Mouse (Mus musculus) R1 (cell line): Measurements from ENCODE around the gene Pfkm.

Source experiments
- DNase-seq: peaks from one replicate; pipeline ENCODE4 v3.0.0-alpha.2; 2018; ENCODE audit warnings: low read depth, low spot score

Pfkm gene

DNA sequence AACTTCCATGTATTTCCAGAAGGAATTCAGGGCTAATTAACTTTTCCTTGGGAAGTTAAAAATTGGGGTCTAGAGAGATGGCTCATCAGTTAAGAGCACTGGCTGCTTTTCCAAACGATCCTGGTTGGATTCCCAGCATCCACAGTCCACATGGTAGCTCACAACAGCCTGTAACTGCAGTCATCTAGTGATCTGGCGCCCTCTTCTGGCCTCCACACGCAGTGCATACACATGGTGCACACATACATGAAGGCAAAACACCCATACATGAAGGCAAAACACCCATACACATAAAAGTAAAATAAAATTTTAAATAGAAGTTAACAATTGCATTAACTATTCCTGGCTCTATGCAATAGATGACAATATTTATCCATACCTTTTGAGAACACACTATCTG lies 4.6 kb downstream of the Pfkm start:
- DNase-seq = peak; percentile 86

GRCm38 (mm10) chr15:98098519-98098918 lies 6.1 kb downstream of the Pfkm start:
- peak; percentile 79 for DNase-seq

- no peak for DNase-seq
Observed at GRCm38 (mm10) chr15:98102401-98102800, 10.0 kb downstream of the Pfkm start.

GRCm38 (mm10) chr15:98106506-98106905 lies 14.1 kb downstream of the Pfkm start:
- no peak for DNase-seq

DNA sequence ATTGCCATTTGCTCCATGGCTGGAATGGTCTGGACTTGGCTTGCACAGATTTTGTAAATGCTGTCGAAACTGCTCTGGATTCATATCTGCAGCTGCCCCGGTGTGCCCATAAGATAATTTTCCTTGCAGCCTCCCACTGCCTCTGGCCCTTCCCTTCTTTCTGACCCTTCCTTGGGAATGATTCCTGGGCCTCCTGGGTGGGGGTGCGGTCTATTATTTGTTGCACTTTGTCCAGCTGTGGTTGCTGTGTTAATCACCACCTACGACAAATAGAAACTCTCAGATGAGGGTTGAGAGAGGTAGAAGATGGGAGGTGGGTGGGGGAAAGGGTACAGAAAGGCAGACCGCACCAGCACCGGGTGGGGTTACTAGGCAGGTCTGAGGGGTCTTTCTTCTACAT lies 14.8 kb downstream of the Pfkm start:
- DNase-seq = no peak

DNA sequence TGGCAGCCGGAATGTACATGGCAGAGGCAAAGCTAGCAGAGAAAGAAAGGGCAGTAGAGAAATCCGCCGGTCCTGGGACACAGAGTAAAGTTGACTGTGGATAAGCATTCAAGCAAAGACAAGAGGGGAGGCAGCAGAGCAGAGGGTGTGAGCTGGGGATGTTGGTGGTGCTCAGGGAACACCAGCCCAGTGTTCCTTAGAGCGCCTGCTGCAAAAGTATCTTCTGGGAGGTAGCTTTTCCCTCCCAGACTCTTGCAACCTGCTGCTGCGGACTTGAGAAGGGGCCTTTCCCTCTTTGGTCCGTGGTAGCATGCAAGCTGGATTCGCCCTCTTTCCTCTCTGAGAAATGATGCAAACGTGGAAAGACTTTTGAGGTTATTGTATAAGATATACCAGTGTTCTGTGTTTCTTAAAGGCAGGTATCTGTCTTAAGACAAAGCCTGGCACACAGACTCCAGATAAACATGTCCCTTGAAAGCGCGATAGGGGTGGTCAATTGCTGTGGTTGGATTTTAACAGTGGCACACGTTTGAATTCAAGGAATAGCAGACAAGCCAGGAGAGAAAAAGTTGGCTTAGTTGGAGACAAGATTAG lies 15.4 kb downstream of the Pfkm start:
- no peak for DNase-seq

- peak; percentile 96 for DNase-seq
Observed at GRCm38 (mm10) chr15:98108297-98109152, 16.1 kb downstream of the Pfkm start.

- DNase-seq = peak; percentile 85
Observed at GRCm38 (mm10) chr15:98111791-98112190, 19.4 kb downstream of the Pfkm start.

DNA sequence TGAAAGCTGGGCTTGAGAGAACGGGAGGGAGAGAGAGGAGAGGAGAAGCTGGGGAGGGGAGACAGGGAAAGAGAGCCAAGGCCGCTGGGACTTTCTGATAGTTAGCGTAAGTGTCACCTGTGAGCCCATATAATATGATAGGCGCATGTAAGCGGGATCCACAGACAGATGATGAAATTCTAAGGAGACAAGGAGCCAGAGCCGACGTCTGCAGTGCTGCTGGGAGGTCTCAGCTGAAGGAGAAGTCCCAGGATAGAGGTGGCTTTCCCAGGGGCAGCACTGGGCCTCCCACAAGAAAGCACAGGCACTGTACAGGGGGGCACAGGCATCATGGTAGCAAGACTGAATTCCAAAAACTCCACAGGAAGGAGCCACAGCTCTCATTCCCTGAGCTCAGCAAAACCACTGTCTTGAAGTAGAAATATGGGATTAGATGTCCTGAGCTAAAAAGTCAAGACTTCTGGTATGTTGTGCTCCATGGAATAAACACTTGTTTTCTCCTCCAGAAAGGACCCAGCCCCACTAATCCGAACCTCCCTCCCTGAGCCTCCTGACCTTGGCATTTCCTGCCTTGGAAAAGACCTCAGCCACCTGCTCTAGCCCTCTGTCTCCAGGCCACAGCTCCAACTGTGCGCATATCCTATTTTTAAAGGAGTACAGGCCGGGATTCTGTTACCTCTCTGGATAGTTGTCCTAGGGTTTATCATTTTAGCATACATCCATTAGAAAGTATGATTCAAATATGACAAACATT lies 21.9 kb downstream of the Pfkm start:
- DNase-seq = peak; percentile 92

- peak; percentile 86 for DNase-seq
Observed at GRCm38 (mm10) chr15:98114852-98115778, 22.7 kb downstream of the Pfkm start.

DNA sequence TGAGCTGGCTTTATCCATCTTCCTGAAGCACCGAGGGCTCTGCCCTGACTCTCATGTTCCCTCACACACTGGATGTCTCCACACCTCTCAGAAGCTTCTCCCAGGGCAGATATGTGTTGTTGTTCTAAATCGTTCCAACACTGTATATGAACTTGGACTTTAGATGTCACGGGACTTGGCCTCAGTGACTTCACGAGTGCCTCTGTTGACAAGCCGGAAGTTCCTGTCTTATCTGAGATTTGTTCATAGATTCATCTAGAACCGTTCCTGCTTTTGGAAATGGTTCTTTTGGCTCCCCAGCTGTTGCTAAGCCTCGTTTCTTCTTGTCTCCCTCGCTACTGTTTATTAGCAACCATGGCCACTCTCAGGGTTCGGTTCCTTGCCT lies 23.4 kb downstream of the Pfkm start:
- no peak for DNase-seq

- DNase-seq = no peak
Observed at GRCm38 (mm10) chr15:98116287-98116686, 23.9 kb downstream of the Pfkm start.

GRCm38 (mm10) chr15:98119363-98119762 lies 27.0 kb downstream of the Pfkm start:
- no peak for DNase-seq

GRCm38 (mm10) chr15:98120831-98121230 lies 28.4 kb downstream of the Pfkm start:
- peak; percentile 79 for DNase-seq

GRCm38 (mm10) chr15:98131001-98131400 lies 38.6 kb downstream of the Pfkm start:
- DNase-seq = no peak

- DNase-seq = no peak
Observed at GRCm38 (mm10) chr15:98131451-98131850, 39.1 kb downstream of the Pfkm start.

DNA sequence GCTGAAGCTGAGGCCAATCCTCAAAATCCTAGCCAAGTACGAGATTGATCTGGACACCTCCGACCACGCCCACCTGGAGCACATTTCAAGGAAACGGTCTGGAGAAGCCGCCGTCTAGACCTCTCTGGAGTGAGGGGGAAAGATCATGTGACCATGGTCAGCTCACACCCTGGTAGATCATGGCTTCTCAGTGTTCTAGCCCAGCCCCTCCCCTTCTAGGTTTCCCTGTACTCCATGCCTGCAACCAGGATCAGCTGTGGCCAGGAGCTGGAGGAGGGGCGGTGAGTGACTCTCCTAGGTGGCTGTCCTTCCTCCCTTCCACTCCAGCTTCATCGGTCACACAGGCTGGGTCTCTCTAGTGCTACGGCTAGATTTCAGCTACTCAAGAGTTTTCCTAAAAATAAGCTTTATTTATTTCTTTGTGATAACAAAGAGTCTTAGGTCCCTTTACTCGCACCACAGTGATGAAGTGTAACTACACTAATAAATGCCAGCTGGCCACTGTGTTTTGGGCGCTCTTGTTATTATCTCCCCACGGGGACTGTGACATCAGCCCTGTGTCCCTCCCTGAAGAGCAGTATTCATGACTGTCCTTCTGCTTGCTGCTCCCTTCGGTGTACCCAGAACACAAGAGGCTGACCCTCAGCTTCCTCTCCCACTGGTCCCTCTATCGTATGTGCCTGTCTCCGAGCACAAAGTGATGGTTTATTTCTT lies 39.7 kb downstream of the Pfkm start:
- peak; percentile 63 for DNase-seq

DNA sequence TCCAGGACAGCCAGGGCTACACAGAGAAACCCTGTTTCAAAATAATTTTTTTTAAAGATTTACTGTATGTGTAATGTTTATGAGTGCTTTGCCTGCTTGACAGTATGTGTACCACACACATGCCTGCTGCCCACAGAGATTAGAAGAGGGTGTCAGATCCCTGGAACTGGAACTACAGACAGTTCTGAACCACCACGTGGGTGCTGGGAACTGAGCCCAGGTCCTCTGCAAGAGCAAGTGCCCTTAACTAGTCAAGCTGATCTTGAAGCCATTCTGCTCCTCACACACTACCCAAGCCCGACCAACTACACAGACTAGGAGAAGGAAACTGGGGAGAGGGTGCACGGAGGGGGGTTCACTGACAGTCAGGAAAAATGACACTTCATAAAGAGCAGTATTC lies 41.1 kb downstream of the Pfkm start:
- no peak for DNase-seq

GRCm38 (mm10) chr15:98134034-98134433 lies 41.6 kb downstream of the Pfkm start:
- DNase-seq = no peak

DNA sequence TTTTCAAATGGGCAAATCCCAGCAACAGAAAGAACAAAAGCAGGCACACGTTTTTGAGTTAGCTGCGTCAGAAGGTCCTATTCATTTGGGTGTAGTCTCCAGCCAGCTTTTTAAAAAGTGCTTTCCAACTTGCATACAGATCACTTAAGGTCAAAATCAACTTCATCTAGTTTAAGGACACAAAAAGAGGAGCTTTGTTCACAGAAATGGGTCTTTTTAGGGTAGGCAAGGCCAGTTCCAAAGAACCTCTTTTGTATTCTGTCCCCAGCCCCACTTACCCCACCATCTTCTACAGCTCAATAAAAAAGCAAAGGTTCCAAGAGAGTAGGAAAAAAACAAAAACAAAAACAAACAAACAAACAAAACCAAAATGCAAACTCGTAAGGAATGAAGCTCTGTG lies 42.3 kb downstream of the Pfkm start:
- no peak for DNase-seq

GRCm38 (mm10) chr15:98135671-98136070 lies 43.3 kb downstream of the Pfkm start:
- no peak for DNase-seq
